Mouse (Mus musculus) stomach, postnatal 0 days (tissue): Measurements from ENCODE around the gene Gm14403.
"Not testable (repeated sequence)": the region's sequence is repeated elsewhere in the genome, so short reads cannot be mapped to it uniquely, and the experiment has no call there.

Source experiments
- CTCF ChIP-seq: IDR thresholded peaks from 2 replicates; pipeline ENCODE4 v1.5.1; 2016; ENCODE audit warnings: antibody characterized with exemption, low read depth, mild to moderate bottlenecking, moderate library complexity
- EP300 ChIP-seq: optimal IDR thresholded peaks from 2 replicates; pipeline ENCODE3; 2016; ENCODE audit warnings: antibody characterized with exemption

DNA sequence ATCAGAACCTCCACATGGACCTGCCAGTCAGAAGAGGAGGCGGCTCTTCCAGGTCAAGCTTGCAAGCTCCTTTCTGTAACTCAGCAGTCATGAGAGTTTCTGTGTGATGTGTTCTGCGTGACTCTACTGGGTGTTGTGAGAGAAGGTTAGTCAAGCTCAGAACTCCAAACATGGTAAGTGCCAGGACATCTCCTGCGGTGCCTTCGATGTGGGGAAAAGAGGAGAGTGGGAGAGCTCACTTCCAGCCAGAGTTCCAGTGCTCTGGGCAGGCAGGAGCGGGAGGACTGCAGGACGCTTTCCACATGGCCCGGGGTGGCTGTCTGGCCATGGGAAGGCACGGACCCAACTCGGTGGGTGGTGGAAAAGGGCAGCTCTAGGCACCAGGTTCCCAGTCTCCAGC is 33.3 kb upstream of the Gm14403 start, which contains the start of gene Zfp970:
- not testable (repeated sequence) for TF ChIP-seq CTCF, EP300
